Mouse (Mus musculus) lung, embryonic 15.5 days (tissue): ENCODE results near the gene Wdr63. TPM values are rescaled to one million over a fixed set of nuclear protein-coding genes. Genes with fewer than 3 reads are reported as not detected.
A peak's percentile ranks its signal among the peaks of the same experiment; 100 is the strongest.

Experiments used
- ATAC-seq: fragments of 200-750 bp; cut with Nextera tagmentation; 2 replicates; pipeline ENCODE4 v1.8.0; 2017; ENCODE audit warnings: moderate number of reproducible peaks, borderline replicate concordance; ENCODE audit not compliant: low FRiP score, low TSS enrichment; ENCODE audit errors: extremely low read depth
- H3K27ac ChIP-seq: fragments of 300-500 bp; sonication (generic); 2 replicates; pipeline ENCODE4 v1.5.1; 2015; ENCODE audit warnings: moderate library complexity, mild to moderate bottlenecking, inconsistent platforms
- H3K27me3 ChIP-seq: fragments of 300-500 bp; sonication (generic); 2 replicates; pipeline ENCODE4 v1.6.1; 2015; ENCODE audit warnings: inconsistent platforms
- H3K36me3 ChIP-seq: fragments of 300-500 bp; sonication (generic); 2 replicates; pipeline ENCODE4 v1.6.1; 2015; ENCODE audit warnings: inconsistent platforms
- H3K4me1 ChIP-seq: fragments of 300-500 bp; sonication (generic); 2 replicates; pipeline ENCODE4 v1.6.1; 2015; ENCODE audit warnings: inconsistent platforms
- H3K4me2 ChIP-seq: fragments of 300-500 bp; sonication (generic); 2 replicates; pipeline ENCODE4 v1.6.1; 2015; ENCODE audit warnings: inconsistent platforms, mild to moderate bottlenecking, moderate library complexity
- H3K4me3 ChIP-seq: fragments of 300-500 bp; sonication (generic); 2 replicates; pipeline ENCODE4 v1.5.1; 2015; ENCODE audit warnings: mild to moderate bottlenecking, inconsistent platforms
- H3K9ac ChIP-seq: fragments of 300-500 bp; sonication (generic); 2 replicates; pipeline ENCODE4 v1.6.1; 2015; ENCODE audit warnings: inconsistent platforms
- H3K9me3 ChIP-seq: fragments of 300-500 bp; sonication (generic); 2 replicates; pipeline ENCODE4 v1.6.1; 2016; ENCODE audit warnings: inconsistent platforms
- WGBS: fragments of 180-500 bp; shearing (Covaris S2); methylation state at CpG from one replicate; pipeline ENCODE4 v1.1.7; 2015; 5-methylcytosine and 5-hydroxymethylcytosine counted together
- polyA plus RNA-seq: library from polyadenylated mRNA; unstranded; fragments of >200 nt; fragmentation: Nextera tagmentation; extraction: Ambion mirVana; gene quantifications from 2 replicates; pipeline ENCODE4 v1.2.1, GENCODE M21; 2015

Gene Wdr63
- polyA plus RNA-seq, 1 experiment from 2014 or later, result 1.8 TPM

- WGBS, result 10% methylated on average over 25 of the region's 25 CpGs
- no peaks in the 10 kb centered on the region for H3K36me3 ChIP-seq
- no peak overlapping the region for H3K27ac ChIP-seq
- peak overlapping the region; percentile 18 for H3K4me3 ChIP-seq
- peaks cover 12% of the 10 kb centered on the region; the same call in 1 of the 2 replicates for H3K4me1 ChIP-seq
- H3K9me3 ChIP-seq, result no peaks in the 10 kb centered on the region
- ATAC-seq, result no peak
- peaks cover 19% of the 10 kb centered on the region for H3K27me3 ChIP-seq
- H3K4me2 ChIP-seq, result peak overlapping the region; percentile 50
- no peak overlapping the region for H3K9ac ChIP-seq
Observed at GRCm38 (mm10) chr3:146121310-146122124, 13.6 kb upstream of the Wdr63 start.

DNA sequence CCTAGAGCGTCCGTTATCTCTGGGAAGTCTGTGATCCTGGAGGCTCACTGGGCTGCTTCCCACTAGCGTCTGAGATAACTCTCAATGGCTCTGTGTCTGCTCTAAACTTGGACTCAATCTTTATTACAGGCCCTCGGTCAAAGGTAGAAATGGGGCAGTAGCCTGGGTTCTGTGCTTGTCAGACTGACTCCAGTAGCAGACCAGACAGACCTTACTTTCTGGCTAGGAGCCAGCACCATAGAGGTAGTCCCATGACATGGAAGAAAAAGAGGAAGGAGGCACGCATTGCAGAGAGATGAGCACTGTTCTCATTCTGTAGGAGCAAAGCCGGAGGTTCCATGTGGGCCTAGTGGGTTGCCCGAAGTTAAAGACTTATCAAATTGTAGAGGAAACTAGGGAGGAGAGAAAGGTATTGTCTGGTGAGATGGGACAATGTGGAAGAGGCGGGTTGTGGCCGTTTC lies 10.1 kb upstream of the Wdr63 start:
- peaks cover 12% of the 10 kb centered on the region; the same call in 1 of the 2 replicates for H3K4me1 ChIP-seq
- 55% methylated on average over 9 of the region's 9 CpGs for WGBS
- no peak overlapping the region for H3K4me3 ChIP-seq

GRCm38 (mm10) chr3:146117258-146117996 lies 9.5 kb upstream of the Wdr63 start, which contains the start of gene Mcoln3:
Mcoln3 (plus strand) TSS chr3:146117450.
- Histone ChIP-seq H3K27me3 (peaks cover 19% of the 10 kb centered on the region), H3K9ac (no peak within 1 kb of the TSS), H3K27ac (no peak within 1 kb of the TSS), H3K9me3 (no peaks in the 10 kb centered on the region), H3K4me1 (peaks cover 12% of the 10 kb centered on the region; the same call in 1 of the 2 replicates), H3K4me2 (peak within 1 kb of the TSS; percentile 63), H3K4me3 (peak within 1 kb of the TSS; percentile 32), H3K36me3 (no peaks in the 10 kb centered on the region)
- peak; percentile 60 for ATAC-seq
- WGBS, result 8% methylated on average over 35 of the region's 35 CpGs

More for the DNA sequence above, 10.1 kb upstream of the Wdr63 start:
- H3K27ac ChIP-seq, result no peak overlapping the region
- H3K9me3 ChIP-seq, result no peaks in the 10 kb centered on the region
- ATAC-seq, result peak; percentile 4; the same call in 1 of the 2 replicates
- H3K36me3 ChIP-seq, result no peaks in the 10 kb centered on the region
- H3K4me2 ChIP-seq, result peak overlapping the region; percentile 63; the same call in 1 of the 2 replicates
- peaks cover 19% of the 10 kb centered on the region for H3K27me3 ChIP-seq
- H3K9ac ChIP-seq, result no peak overlapping the region

DNA sequence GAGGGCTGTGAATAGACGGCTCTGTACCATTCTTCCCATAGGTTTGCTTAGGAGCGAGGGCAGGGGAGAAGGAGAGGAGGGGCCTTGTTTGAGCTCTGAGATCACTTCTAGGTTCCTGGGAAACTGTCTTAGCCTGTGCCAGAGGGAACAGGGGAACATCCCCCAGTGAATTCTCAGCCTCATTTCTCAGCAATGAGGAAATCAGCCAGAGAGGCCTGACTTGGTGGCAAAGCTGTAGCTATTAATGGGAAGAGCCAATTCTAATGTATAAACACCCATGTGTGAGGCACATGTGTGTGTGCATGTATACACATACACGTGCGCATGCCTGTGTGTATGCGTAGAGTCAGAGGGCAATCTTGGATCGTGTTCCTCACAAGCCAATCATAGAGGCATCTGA lies 3.0 kb upstream of the Wdr63 start:
- H3K27ac ChIP-seq, result no peak overlapping the region
- H3K9me3 ChIP-seq, result no peaks in the 10 kb centered on the region
- 51% methylated on average over 6 of the region's 6 CpGs for WGBS
- no peak overlapping the region for H3K9ac ChIP-seq
- no peaks in the 10 kb centered on the region for H3K36me3 ChIP-seq
- H3K4me3 ChIP-seq, result no peak overlapping the region
- H3K4me1 ChIP-seq, result 0 out of 2 replicates have a peak, but pooled peaks cover 6% of the 10 kb centered on the region
- peaks cover 7% of the 10 kb centered on the region; the same call in 1 of the 2 replicates for H3K27me3 ChIP-seq
- ATAC-seq, result no peak
- no peak overlapping the region for H3K4me2 ChIP-seq

GRCm38 (mm10) chr3:146110358-146110757 lies 2.4 kb upstream of the Wdr63 start:
- Histone ChIP-seq H3K9ac (no peak overlapping the region), H3K4me1 (0 out of 2 replicates have a peak, but pooled peaks cover 6% of the 10 kb centered on the region), H3K4me2 (no peak overlapping the region), H3K9me3 (no peaks in the 10 kb centered on the region), H3K4me3 (no peak overlapping the region), H3K27me3 (peaks cover 7% of the 10 kb centered on the region; the same call in 1 of the 2 replicates), H3K36me3 (no peaks in the 10 kb centered on the region), H3K27ac (no peak overlapping the region)
- no peak for ATAC-seq
- 68% methylated on average over 2 of the region's 2 CpGs for WGBS

DNA sequence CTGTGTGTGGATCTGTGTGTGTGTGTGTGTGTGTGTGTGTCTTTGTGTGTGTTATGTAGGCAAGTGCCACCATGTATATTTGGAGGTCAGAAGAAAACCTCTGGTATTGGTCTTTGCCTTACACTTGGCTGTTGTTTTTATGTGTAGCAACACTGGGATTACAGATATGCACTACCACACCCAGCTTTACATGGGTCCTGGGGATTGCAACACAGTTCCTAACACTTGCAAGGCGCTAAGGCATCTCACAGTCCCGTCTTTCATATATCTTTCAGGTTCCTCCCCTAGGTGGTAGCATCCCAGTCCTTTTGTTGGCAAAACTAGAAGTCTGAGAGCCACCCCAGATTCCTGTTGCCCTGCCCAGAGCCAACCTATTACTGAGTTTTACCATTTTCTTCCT lies 1.0 kb upstream of the Wdr63 start:
- ATAC-seq, result no peak
- Histone ChIP-seq H3K9me3 (no peaks in the 10 kb centered on the region), H3K4me3 (no peak overlapping the region), H3K27ac (no peak overlapping the region), H3K36me3 (no peaks in the 10 kb centered on the region), H3K4me1 (0 out of 2 replicates have a peak, but pooled peaks cover 6% of the 10 kb centered on the region), H3K4me2 (no peak overlapping the region), H3K27me3 (peaks cover 7% of the 10 kb centered on the region; the same call in 1 of the 2 replicates), H3K9ac (no peak overlapping the region)
- 61% methylated on average over 2 of the region's 2 CpGs for WGBS

DNA sequence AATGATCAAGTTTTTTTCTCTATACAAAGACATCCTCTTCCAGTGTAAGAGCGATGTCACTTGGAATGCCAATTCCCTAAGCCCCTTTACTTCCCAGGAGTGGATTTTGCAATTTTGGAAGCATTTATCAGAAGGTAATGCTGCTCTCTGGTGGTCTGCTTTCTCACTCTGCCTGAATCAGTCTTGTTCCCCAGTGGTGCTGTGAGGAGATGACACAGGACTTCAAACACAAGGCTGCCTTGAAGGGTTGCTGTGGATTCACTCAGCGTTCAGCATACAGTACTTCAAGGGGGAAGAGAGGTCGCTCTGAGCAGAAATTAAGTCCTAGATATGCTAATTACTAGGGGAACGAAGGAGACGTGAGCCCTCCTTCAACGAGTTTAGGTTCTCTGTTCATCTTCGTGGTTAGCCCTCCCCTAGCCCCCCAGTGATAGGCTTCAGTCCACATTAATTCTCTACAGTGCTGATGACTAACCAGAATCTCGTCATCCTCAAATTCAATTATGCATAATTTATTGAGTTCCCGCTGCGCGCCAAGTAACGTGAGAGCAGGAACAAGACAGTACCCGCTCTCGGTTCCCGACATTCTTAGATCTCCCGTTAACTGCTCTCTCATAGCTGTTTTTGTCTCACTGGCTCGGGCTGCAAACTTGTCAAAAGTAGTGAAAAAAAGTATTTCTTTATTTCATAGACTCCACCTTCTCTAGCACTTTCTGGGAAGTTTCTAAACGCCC lies 647 bp downstream of the Wdr63 start:
- H3K9me3 ChIP-seq, result no peaks in the 10 kb centered on the region
- peak overlapping the region; percentile 47 for H3K4me3 ChIP-seq
- ATAC-seq, result peak; percentile 31; the same call in 1 of the 2 replicates
- H3K9ac ChIP-seq, result peak overlapping the region; percentile 3
- peak overlapping the region; percentile 85 for H3K4me2 ChIP-seq
- H3K27me3 ChIP-seq, result peaks cover 7% of the 10 kb centered on the region; the same call in 1 of the 2 replicates
- H3K4me1 ChIP-seq, result 0 out of 2 replicates have a peak, but pooled peaks cover 6% of the 10 kb centered on the region
- 3% methylated on average over 18 of the region's 18 CpGs for WGBS
- H3K36me3 ChIP-seq, result no peaks in the 10 kb centered on the region
- H3K27ac ChIP-seq, result no peak overlapping the region

- H3K9me3 ChIP-seq, result no peaks in the 10 kb centered on the region
- 0 out of 2 replicates have a peak, but pooled peaks cover 1% of the 10 kb centered on the region for H3K4me1 ChIP-seq
- H3K4me2 ChIP-seq, result no peak overlapping the region
- H3K27ac ChIP-seq, result no peak overlapping the region
- peaks cover 4% of the 10 kb centered on the region; the same call in 1 of the 2 replicates for H3K27me3 ChIP-seq
- no peak for ATAC-seq
- no peaks in the 10 kb centered on the region for H3K36me3 ChIP-seq
- no peak overlapping the region for H3K9ac ChIP-seq
- no peak overlapping the region for H3K4me3 ChIP-seq
- WGBS, result 50% methylated on average over 6 of the region's 6 CpGs
Observed at GRCm38 (mm10) chr3:146102049-146102448, 5.9 kb downstream of the Wdr63 start.

DNA sequence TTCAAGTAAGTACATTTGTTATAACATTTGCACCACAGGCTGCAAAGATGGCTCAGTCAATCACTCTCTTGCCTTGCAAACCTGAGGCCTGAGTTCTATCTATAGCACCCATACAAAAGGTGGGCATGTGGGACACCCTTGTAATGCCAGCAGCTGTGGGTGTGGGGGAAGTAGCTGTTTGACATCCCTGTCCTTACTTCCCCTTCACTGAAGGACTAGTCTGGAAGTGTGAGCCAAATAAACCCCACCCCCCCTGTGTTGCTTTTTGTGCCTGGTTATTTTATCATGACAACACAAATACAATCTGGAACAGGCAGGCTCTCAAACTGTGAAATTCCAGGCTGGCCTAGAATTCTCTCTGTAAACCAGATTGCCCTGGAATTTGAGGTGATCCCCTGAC lies 8.0 kb downstream of the Wdr63 start:
- Histone ChIP-seq H3K36me3 (no peaks in the 10 kb centered on the region), H3K4me1 (no peaks in the 10 kb centered on the region), H3K27ac (no peak overlapping the region), H3K4me3 (no peak overlapping the region), H3K27me3 (no peaks in the 10 kb centered on the region), H3K4me2 (no peak overlapping the region), H3K9ac (no peak overlapping the region), H3K9me3 (no peaks in the 10 kb centered on the region)
- ATAC-seq, result no peak

DNA sequence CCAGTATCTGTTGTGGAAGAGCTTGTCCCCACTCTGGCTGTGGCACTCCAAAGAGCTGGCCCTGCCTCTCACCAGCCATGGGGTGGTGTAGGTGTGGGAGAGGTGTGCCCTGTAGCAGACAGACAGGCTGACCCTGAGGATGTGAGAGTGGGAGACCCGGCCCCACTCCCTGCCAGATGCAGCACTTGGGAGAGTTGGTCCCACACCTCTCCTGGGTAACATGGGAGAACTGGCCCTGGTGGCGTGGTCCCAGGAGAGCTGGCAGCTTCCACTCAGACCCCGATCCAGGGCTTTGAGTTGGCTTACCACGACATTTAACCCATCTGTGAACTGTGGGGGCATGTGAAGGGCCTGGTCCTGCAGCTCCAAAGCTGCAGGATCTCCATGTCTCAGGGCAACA lies 10.1 kb downstream of the Wdr63 start:
- H3K9me3 ChIP-seq, result no peaks in the 10 kb centered on the region
- H3K27ac ChIP-seq, result no peak overlapping the region
- H3K36me3 ChIP-seq, result no peaks in the 10 kb centered on the region
- H3K4me2 ChIP-seq, result no peak overlapping the region
- H3K4me3 ChIP-seq, result no peak overlapping the region
- 81% methylated on average over 4 of the region's 4 CpGs for WGBS
- no peaks in the 10 kb centered on the region for H3K27me3 ChIP-seq
- ATAC-seq, result no peak
- no peaks in the 10 kb centered on the region for H3K4me1 ChIP-seq
- no peak overlapping the region for H3K9ac ChIP-seq

DNA sequence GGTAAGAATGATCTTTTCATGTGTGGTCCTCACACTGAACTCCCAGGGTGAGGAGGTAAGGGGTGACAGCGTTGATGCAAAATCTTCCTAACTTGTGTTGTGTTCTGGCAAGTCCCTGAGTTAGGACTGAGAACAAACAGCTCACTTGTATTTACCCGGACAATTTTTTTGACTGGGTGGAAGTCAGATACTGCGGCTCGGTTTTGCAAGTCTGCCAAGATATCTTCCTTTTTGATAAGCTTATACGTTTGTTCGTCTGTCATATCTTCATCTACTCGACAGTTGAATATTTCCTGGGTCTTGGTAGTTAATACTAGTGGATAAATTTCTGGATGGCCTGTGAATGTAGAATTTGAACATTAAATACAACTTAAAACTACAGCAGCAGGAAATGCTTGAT lies 10.9 kb downstream of the Wdr63 start:
- no peak overlapping the region for H3K4me2 ChIP-seq
- no peak overlapping the region for H3K9ac ChIP-seq
- H3K4me3 ChIP-seq, result no peak overlapping the region
- ATAC-seq, result no peak
- WGBS, result 75% methylated on average over 7 of the region's 7 CpGs
- no peaks in the 10 kb centered on the region for H3K36me3 ChIP-seq
- H3K27me3 ChIP-seq, result no peaks in the 10 kb centered on the region
- H3K9me3 ChIP-seq, result no peaks in the 10 kb centered on the region
- no peaks in the 10 kb centered on the region for H3K4me1 ChIP-seq
- H3K27ac ChIP-seq, result no peak overlapping the region
